Mouse (Mus musculus) liver, embryonic 15.5 days (tissue): ENCODE results near the gene Sbno1. TPM values are rescaled to one million over a fixed set of nuclear protein-coding genes. Genes with fewer than 3 reads are reported as not detected.

Source experiments
- ATAC-seq: fragments of 200-750 bp; cut with Nextera tagmentation; 2 replicates; pipeline ENCODE4 v1.8.0; 2017; ENCODE audit warnings: moderate number of reproducible peaks, mild to moderate bottlenecking, moderate library complexity; ENCODE audit not compliant: insufficient read depth
- H3K27ac ChIP-seq: fragments of 300-500 bp; sonication (generic); replicated peaks from 2 replicates; pipeline ENCODE4 v1.5.1; 2015; ENCODE audit warnings: mild to moderate bottlenecking, inconsistent platforms
- H3K27me3 ChIP-seq: fragments of 300-500 bp; sonication (generic); 2 replicates; pipeline ENCODE4 v1.6.1; 2015; ENCODE audit warnings: mild to moderate bottlenecking, inconsistent platforms
- H3K36me3 ChIP-seq: fragments of 300-500 bp; sonication (generic); replicated peaks from 2 replicates; pipeline ENCODE4 v1.6.1; 2015; ENCODE audit warnings: moderate library complexity, mild to moderate bottlenecking, inconsistent platforms
- H3K4me1 ChIP-seq: fragments of 300-500 bp; sonication (generic); replicated peaks from 2 replicates; pipeline ENCODE4 v1.6.1; 2015; ENCODE audit warnings: inconsistent platforms
- H3K4me2 ChIP-seq: fragments of 300-500 bp; sonication (generic); 2 replicates; pipeline ENCODE4 v1.6.1; 2015; ENCODE audit warnings: moderate library complexity, mild to moderate bottlenecking, inconsistent platforms
- H3K4me3 ChIP-seq: fragments of 300-500 bp; sonication (generic); replicated peaks from 2 replicates; pipeline ENCODE4 v1.5.1; 2015; ENCODE audit warnings: mild to moderate bottlenecking, inconsistent platforms
- H3K9ac ChIP-seq: fragments of 300-500 bp; sonication (generic); 2 replicates; pipeline ENCODE4 v1.6.1; 2015; ENCODE audit warnings: moderate library complexity, mild to moderate bottlenecking, inconsistent platforms
- H3K9me3 ChIP-seq: fragments of 300-500 bp; sonication (generic); replicated peaks from 2 replicates; pipeline ENCODE4 v1.6.1; 2016; ENCODE audit warnings: inconsistent platforms
- WGBS: fragments of 180-500 bp; shearing (Covaris S2); methylation state at CpG from one replicate; pipeline ENCODE4 v1.1.7; 2015; ENCODE audit warnings: mixed read lengths; ENCODE audit not compliant: insufficient replicate concordance; 5-methylcytosine and 5-hydroxymethylcytosine counted together
- polyA plus RNA-seq: library from polyadenylated mRNA; unstranded; fragments of >200 nt; fragmentation: Nextera tagmentation; extraction: Ambion mirVana; gene quantifications from 2 replicates; pipeline ENCODE4 v1.2.1, GENCODE M21; 2015

Sbno1 gene
- polyA plus RNA-seq, 1 experiment from 2014 or later: 35.3 TPM

DNA sequence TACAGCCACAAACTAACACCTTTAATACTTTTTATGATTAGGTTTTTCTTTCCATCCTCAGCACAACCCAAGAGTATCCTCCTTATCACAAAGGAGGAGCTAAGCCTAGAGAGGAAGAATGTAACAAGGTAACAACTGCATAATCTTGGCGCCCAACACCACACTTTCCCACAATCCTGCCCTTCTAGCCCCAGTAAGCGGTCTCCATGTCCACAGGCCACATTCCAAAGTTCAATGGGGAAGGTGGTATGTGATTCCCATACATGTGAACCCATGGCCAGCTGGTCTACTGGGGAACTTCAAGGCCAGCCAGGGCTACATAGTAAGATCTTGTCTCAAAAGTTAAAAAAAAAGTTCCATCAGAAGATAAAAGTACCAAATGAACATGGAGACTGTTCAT is 4.0 kb downstream of the Sbno1 start:
- H3K27ac ChIP-seq: no peak overlapping the region

GRCm38 (mm10) chr5:124418903-124419302 is 6.9 kb downstream of the Sbno1 start:
- peak overlapping the region; percentile 85 for H3K27ac ChIP-seq
- H3K4me2 ChIP-seq: peak overlapping the region; percentile 43
- peaks cover 14% of the 10 kb centered on the region for H3K36me3 ChIP-seq
- H3K9ac ChIP-seq: no peak overlapping the region
- peak; percentile 90 for ATAC-seq
- H3K4me1 ChIP-seq: peaks cover 53% of the 10 kb centered on the region
- WGBS: 29% methylated on average over 2 of the region's 2 CpGs
- no peaks in the 10 kb centered on the region for H3K9me3 ChIP-seq
- no peak overlapping the region for H3K4me3 ChIP-seq
- no peaks in the 10 kb centered on the region for H3K27me3 ChIP-seq

More for the DNA sequence above, 4.0 kb downstream of the Sbno1 start:
- 71% methylated on average over 2 of the region's 2 CpGs for WGBS
- H3K4me1 ChIP-seq: peaks cover 65% of the 10 kb centered on the region
- 0 out of 2 replicates have a peak, but pooled peaks cover 5% of the 10 kb centered on the region for H3K36me3 ChIP-seq
- H3K4me2 ChIP-seq: no peak overlapping the region
- H3K9me3 ChIP-seq: no peaks in the 10 kb centered on the region
- H3K9ac ChIP-seq: no peak overlapping the region
- no peak overlapping the region for H3K4me3 ChIP-seq
- ATAC-seq: no peak
- H3K27me3 ChIP-seq: no peaks in the 10 kb centered on the region

DNA sequence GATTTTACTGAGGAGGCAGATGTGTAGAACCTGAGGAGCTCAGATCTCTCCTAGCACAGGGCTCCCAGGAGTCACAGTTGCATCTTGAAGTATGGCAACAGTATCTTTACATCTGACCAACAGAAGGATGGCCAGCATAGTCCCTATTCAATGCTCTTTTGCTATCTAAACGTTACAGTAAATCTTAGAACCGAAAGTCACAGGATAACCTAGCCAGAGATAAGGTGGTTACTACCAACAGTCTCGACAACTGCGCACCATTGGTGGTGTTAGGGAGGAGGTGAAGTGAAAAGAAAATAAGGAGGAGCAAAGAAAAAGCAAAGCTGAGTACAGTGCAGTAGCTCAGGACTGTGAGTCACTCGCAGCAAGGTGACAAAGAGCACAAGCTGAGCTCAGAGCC is 13.6 kb downstream of the Sbno1 start:
- ATAC-seq: peak; percentile 25; the same call in 1 of the 2 replicates
- Histone ChIP-seq H3K4me1 (peaks cover 17% of the 10 kb centered on the region), H3K27ac (no peak overlapping the region), H3K4me3 (no peak overlapping the region), H3K9me3 (no peaks in the 10 kb centered on the region), H3K9ac (no peak overlapping the region), H3K36me3 (peaks cover 63% of the 10 kb centered on the region), H3K27me3 (no peaks in the 10 kb centered on the region), H3K4me2 (peak overlapping the region; percentile 10; the same call in 1 of the 2 replicates)
- WGBS: 40% methylated on average over 5 of the region's 5 CpGs

DNA sequence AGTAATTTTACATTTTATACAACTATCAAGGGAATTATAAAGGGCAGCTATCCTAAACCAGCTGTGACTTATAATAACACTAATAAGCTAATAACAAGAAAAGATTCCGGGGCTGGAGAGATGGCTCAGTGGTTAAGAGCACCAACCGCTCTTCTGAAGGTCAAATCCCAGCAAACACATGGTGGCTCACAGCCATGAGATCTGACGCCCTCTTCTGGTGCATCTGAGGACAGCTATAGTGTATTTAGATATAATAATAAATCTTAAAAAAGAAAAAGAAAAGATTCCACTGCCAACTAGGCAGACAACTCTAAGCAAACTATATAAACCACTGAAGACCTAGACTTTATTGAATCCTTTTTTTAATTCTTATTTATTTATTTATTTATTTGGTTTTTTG is 15.0 kb downstream of the Sbno1 start:
- H3K4me2 ChIP-seq: no peak overlapping the region
- 60% methylated on average over 3 of the region's 3 CpGs for WGBS
- H3K4me3 ChIP-seq: no peak overlapping the region
- H3K27me3 ChIP-seq: no peaks in the 10 kb centered on the region
- peaks cover 17% of the 10 kb centered on the region for H3K4me1 ChIP-seq
- H3K9ac ChIP-seq: no peak overlapping the region
- peaks cover 74% of the 10 kb centered on the region for H3K36me3 ChIP-seq
- no peak for ATAC-seq
- no peaks in the 10 kb centered on the region for H3K9me3 ChIP-seq
- H3K27ac ChIP-seq: no peak overlapping the region

DNA sequence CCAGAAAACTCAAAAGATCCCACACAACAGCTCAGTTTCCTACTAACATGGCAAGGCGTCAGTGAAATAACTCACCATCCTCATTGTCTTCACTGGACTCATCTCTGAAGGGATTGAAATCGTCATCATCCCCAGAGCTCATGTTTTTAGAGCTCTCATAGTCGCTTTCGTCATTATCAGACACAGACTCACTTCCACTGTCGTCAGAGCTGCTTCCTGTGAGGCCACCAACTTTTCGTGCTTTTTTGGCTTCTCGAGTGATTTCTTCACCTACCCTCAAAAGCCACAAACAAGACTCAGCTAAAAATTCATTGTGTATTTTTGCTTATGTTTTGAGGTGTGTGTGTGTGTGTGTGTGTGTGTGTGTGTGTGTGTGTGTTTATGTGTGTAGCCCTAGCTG is 32.1 kb downstream of the Sbno1 start:
- ATAC-seq: no peak
- WGBS: 41% methylated on average over 7 of the region's 7 CpGs
- peaks cover 86% of the 10 kb centered on the region for H3K36me3 ChIP-seq

GRCm38 (mm10) chr5:124392412-124392811 is 33.4 kb downstream of the Sbno1 start:
- Histone ChIP-seq H3K27me3 (no peaks in the 10 kb centered on the region), H3K36me3 (peaks cover 89% of the 10 kb centered on the region)
- ATAC-seq: no peak

More for the DNA sequence above, 32.1 kb downstream of the Sbno1 start:
- no peak overlapping the region for H3K4me3 ChIP-seq
- H3K9me3 ChIP-seq: no peaks in the 10 kb centered on the region
- no peak overlapping the region for H3K9ac ChIP-seq
- no peak overlapping the region for H3K4me2 ChIP-seq
- no peaks in the 10 kb centered on the region for H3K4me1 ChIP-seq
- H3K27me3 ChIP-seq: no peaks in the 10 kb centered on the region
- no peak overlapping the region for H3K27ac ChIP-seq

DNA sequence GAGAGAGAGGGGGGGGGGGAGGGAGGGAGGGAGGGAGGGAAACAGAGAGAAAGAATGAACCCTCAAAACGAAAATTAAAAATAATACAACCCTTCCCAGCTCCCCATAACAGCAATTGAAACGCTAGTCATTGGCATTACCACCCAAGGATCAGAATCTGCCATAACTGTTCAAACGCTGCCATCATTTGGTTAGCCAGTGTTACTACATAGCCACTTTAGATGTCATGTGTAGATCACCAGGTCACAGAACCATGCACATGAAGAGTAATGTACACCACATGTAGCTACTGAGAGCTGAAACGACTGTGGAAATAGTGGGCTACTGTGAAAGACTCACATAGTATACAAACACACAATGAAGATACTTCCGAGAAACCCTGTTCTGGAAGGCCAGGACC is 37.9 kb downstream of the Sbno1 start:
- H3K4me2 ChIP-seq: no peak overlapping the region
- H3K9me3 ChIP-seq: no peaks in the 10 kb centered on the region
- no peak for ATAC-seq
- H3K9ac ChIP-seq: no peak overlapping the region
- H3K27ac ChIP-seq: no peak overlapping the region
- 66% methylated on average over 5 of the region's 5 CpGs for WGBS
- H3K4me1 ChIP-seq: no peaks in the 10 kb centered on the region
- peaks cover 89% of the 10 kb centered on the region for H3K36me3 ChIP-seq
- H3K27me3 ChIP-seq: no peaks in the 10 kb centered on the region
- no peak overlapping the region for H3K4me3 ChIP-seq

More at GRCm38 (mm10) chr5:124392412-124392811, 33.4 kb downstream of the Sbno1 start:
- WGBS: 88% methylated on average over 4 of the region's 4 CpGs
- H3K27ac ChIP-seq: no peak overlapping the region
- H3K4me3 ChIP-seq: no peak overlapping the region
- no peaks in the 10 kb centered on the region for H3K4me1 ChIP-seq
- H3K9me3 ChIP-seq: no peaks in the 10 kb centered on the region
- H3K9ac ChIP-seq: no peak overlapping the region
- no peak overlapping the region for H3K4me2 ChIP-seq

DNA sequence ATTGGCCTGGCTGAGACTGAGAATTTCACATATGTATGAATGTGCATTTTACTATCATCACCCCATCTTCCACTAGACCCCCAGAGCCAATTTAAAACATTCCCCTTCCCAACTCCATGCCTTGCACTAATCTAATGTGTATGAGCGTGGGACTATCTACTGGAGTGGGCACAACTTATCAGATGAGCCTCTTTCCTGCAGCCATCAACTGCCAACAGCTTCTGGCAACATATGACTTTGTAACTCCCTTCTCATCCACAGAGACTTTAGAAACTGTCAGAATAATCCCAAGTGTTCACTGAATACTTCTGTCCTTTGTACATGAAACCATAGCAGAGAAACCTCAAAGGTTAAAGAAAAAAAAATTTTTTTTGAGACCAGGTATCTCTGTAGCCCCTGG is 45.7 kb downstream of the Sbno1 start:
- no peaks in the 10 kb centered on the region for H3K9me3 ChIP-seq
- H3K27ac ChIP-seq: no peak overlapping the region
- no peaks in the 10 kb centered on the region for H3K27me3 ChIP-seq
- H3K36me3 ChIP-seq: peaks cover 95% of the 10 kb centered on the region
- H3K4me2 ChIP-seq: no peak overlapping the region
- no peak overlapping the region for H3K4me3 ChIP-seq
- H3K4me1 ChIP-seq: no peaks in the 10 kb centered on the region
- whole genome bisulfite sequencing: 39% methylated on average over 1 of the region's 1 CpGs
- H3K9ac ChIP-seq: no peak overlapping the region
- no peak for ATAC-seq

DNA sequence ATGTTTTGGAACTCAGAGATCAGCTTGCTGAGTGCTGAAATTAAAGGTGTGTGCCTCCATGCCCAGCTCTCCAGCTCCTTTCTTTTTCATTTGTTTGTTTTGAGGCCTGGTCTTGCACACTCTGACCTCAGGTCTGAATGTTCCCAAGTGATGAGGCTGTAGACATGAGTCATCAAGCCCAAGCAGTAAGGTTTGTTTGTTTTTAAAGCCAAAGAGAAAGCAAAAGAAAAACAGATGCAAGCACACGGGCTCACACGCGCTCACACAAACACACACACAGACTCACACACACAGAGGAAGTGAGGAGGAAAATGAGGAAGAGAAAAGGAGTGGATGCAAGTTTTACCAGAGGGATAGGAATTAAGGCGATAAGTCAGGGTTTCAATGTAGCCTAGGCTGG is 48.7 kb downstream of the Sbno1 start:
- no peak overlapping the region for H3K9ac ChIP-seq
- no peaks in the 10 kb centered on the region for H3K9me3 ChIP-seq
- WGBS: 76% methylated on average over 4 of the region's 4 CpGs
- H3K4me2 ChIP-seq: no peak overlapping the region
- peaks cover 94% of the 10 kb centered on the region for H3K36me3 ChIP-seq
- no peak for ATAC-seq
- H3K4me3 ChIP-seq: no peak overlapping the region
- no peaks in the 10 kb centered on the region for H3K27me3 ChIP-seq
- no peaks in the 10 kb centered on the region for H3K4me1 ChIP-seq
- no peak overlapping the region for H3K27ac ChIP-seq

DNA sequence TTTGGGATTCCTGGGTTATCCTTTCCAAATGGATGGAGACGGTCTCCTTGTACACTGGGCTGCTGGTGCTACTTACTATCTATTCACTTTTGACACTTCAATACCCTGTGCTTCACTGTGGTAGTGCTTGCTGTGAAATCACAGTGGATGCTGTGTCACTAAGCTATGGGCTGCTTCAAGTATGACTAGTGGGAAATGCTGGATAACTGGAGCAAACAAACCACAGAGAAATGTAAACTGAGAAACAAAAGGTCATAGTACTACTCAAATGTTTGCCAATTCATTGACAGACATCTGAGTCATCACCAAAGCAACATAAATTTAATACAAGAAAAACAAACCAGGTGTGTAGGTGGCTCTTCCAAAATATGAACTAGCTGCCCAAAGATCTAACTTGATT is 49.4 kb downstream of the Sbno1 start:
- Histone ChIP-seq H3K4me3 (no peak overlapping the region), H3K36me3 (peaks cover 94% of the 10 kb centered on the region), H3K27ac (no peak overlapping the region), H3K9ac (no peak overlapping the region), H3K4me1 (no peaks in the 10 kb centered on the region), H3K27me3 (no peaks in the 10 kb centered on the region), H3K4me2 (no peak overlapping the region), H3K9me3 (no peaks in the 10 kb centered on the region)
- ATAC-seq: no peak
- WGBS: 81% methylated on average over 1 of the region's 1 CpGs

DNA sequence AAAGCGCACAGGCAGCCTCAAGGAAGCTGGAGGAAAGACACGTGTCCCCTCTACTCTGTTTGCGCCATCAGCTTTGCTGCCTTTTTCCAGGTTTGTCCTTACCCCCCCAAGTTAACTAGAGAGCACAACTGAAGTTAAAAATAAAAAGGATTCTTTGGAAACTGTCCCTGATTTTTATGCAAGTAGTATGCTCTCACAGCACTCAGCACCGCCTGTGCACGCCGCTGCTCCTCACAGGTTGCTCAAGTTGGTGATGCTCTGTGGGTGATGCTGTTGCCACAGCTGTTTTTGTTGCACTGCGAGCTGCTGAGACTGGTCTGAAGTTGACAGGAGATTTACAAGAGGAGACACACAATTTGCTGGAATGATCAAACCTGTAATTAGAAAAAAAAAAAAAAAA is 51.5 kb downstream of the Sbno1 start:
- Histone ChIP-seq H3K4me1 (no peaks in the 10 kb centered on the region), H3K36me3 (peaks cover 94% of the 10 kb centered on the region), H3K4me3 (no peak overlapping the region), H3K27me3 (no peaks in the 10 kb centered on the region), H3K27ac (no peak overlapping the region), H3K9me3 (no peaks in the 10 kb centered on the region), H3K9ac (no peak overlapping the region), H3K4me2 (no peak overlapping the region)
- no peak for ATAC-seq
- WGBS: 86% methylated on average over 7 of the region's 7 CpGs

- Histone ChIP-seq H3K9ac (no peak overlapping the region), H3K4me1 (no peaks in the 10 kb centered on the region), H3K4me2 (no peak overlapping the region), H3K9me3 (no peaks in the 10 kb centered on the region), H3K27ac (no peak overlapping the region), H3K4me3 (no peak overlapping the region), H3K27me3 (no peaks in the 10 kb centered on the region), H3K36me3 (peaks cover 37% of the 10 kb centered on the region)
- WGBS: 49% methylated on average over 3 of the region's 3 CpGs
- ATAC-seq: no peak
Observed at GRCm38 (mm10) chr5:124366721-124367120, 59.1 kb downstream of the Sbno1 start.
